Mouse (Mus musculus): ENCODE results near the gene Togaram2.

Gene Togaram2

DNA sequence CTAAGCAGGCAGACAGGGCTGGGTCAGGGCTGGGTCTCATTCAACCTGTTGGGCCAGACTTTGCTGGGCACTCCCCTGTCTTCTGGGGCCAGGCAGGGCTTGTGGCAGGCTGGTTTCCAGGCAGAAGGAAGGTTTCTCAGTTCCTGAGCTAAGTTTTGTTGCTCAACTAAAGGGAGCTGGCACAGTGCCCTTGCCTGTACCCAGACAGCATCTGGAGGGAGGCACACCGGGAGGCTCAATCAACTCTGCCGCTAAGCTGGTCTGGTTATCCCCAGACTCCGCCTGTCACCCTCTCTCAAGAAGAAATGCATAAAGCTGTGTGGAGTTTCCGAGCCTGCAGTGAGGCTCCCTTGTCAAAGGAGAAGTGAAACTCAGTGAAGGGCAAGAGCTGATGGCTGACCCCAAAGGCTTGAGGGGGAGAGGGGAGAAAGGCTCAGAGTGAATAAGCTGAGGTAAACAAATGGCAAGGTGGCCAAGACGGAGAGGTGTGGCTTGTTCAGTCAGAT lies 11.1 kb downstream of the Togaram2 start:
- DNase-seq, result no peak

- DNase-seq, result no peak
Measured at GRCm38 (mm10) chr17:71687436-71687835, 14.4 kb downstream of the Togaram2 start.

- DNase-seq, result peak; percentile 28
Measured at GRCm38 (mm10) chr17:71689903-71690302, 16.8 kb downstream of the Togaram2 start.

GRCm38 (mm10) chr17:71691361-71691875 lies 18.4 kb downstream of the Togaram2 start:
- no peak for DNase-seq

DNA sequence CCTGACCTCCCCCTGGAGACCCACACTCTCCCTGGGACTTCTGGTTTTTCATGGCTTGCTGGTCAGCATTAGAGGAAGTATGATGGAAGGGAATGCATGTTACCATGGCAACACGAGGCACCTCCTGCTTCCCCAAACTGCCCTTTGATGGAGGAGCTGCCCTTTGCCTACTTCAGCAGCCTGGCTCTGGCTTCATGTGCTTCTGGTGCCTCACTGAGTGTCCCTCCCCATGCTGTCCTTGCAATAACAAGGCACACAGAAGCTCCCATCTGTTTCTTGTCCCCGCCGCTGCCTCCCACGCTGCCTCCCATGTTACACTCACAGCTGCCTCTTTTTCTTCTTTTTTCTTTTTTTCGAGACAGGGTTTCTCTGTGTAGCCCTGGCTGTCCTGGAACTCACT lies 20.3 kb downstream of the Togaram2 start:
- no peak for DNase-seq

DNA sequence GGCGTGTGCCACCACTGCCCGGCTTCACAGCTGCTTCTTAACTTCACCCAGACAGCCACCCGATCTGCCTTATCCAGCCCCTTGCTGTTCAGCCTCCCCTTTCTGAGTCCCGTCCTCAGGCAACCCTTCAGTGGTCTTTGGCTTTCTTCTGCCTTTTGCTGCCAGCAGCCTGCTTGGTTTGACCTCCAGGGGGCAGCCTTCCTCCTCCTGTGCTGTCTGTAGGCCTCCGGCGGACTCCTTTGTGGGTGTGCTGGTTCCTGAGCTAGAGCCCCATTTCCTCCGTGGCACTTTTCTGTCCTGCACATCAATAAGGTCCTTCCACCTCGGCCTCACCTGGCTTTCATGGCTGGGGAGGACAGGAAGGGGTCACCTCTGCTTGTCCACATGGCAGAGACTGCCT lies 20.7 kb downstream of the Togaram2 start:
- peak; percentile 23 for DNase-seq

- DNase-seq, result no peak
Measured at GRCm38 (mm10) chr17:71695151-71695550, 22.1 kb downstream of the Togaram2 start.

GRCm38 (mm10) chr17:71695716-71696315 lies 22.8 kb downstream of the Togaram2 start:
- no peak for DNase-seq

DNA sequence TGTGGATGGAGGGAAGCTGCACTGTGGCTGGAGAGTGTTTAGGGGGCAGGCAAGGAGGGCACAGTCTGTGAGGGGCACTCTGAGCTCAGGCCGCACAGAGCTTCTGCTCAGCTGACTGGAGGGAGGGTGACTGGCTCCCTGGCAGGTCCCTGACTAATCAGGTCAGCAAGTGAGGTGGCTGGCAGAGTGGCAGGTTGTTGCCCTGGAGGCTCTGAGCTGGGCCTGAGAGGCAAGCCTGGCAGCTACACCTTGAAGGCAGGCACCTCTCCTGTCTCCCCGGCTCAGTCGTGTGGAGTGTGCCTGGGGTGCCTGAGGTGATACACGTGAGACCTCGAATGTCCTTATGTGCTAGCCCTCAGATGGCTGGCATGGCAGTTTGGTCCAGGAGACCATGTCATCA lies 23.3 kb downstream of the Togaram2 start:
- DNase-seq, result no peak

DNA sequence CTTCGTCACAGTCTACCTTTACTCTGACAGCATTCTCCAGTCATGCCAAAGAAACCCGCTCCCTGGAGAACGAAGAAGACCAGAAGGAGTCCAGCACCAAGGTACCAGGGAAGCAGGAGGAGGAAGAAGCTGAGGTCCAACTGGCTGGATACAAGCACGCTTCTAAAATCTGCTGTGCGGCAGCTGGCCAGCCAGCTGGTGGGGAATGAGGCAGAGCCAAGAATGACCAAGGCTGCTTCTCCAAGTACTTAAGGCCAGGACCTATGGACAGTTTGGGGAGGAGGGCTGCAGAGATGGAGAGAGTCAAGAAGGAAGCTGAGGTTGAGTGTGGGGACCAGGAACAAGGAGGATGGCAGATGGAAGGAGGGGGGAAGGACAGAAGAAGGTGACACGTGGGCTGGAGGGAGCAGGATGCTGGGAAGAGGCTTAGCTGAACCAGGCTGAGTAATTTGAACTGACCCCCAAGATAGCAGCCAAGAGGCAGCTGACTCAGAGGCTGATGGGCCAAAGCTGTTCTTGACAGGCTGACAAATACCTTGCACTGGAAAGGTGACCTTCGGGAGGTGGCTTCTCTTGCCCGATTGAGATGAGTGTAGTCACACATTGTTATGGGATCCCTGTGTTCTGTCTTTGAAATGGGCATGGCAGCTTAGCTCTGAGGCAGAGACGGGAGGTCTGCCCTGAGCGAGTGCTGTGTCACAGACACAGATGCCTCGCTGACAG lies 25.0 kb downstream of the Togaram2 start:
- DNase-seq, result no peak

DNA sequence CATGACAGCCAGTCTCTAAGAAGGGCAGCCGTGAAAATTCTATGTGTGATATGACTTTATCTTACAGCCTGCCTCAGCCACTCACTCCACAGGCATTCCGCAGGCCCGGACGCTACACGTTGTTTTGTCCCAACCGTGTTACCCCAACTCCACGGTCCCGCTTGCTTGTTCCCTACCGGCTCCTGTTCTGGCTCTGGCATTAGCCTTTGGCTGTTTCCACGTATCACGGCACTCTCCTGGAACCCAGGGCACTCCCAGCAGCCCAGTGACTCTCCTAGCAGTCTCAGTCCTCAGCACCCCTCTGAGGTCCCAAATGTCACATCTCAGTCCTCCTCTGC lies 25.5 kb downstream of the Togaram2 start:
- no peak for DNase-seq

- DNase-seq, result no peak
Measured at GRCm38 (mm10) chr17:71705113-71705512, 32.1 kb downstream of the Togaram2 start.

- no peak for DNase-seq
Measured at GRCm38 (mm10) chr17:71705550-71706480, 32.8 kb downstream of the Togaram2 start.

- no peak for DNase-seq
Measured at GRCm38 (mm10) chr17:71707715-71708114, 34.7 kb downstream of the Togaram2 start.

- DNase-seq, result no peak
Measured at GRCm38 (mm10) chr17:71712279-71712678, 39.2 kb downstream of the Togaram2 start.

DNA sequence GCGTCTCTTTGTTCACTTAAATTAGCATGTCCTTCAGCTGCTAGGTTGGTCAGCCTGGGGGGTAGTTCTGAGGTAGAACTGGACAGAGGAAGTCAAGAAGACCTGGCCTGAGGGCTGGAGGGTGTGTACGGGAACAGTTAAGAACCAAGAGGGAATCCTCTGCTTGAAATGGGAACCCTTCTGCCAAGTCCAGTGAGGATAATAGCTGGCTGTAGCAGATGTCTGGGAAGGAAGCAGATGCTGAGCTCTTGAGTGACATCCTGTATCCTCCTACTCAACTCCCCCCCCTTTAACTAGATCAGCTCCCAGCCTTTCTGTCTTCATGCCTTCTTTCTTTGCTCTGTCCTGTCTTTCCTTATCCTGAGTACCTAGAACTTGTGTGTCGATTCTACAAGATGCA lies 42.0 kb downstream of the Togaram2 start:
- no peak for DNase-seq

- DNase-seq, result no peak
Measured at GRCm38 (mm10) chr17:71717881-71718625, 45.0 kb downstream of the Togaram2 start.

DNA sequence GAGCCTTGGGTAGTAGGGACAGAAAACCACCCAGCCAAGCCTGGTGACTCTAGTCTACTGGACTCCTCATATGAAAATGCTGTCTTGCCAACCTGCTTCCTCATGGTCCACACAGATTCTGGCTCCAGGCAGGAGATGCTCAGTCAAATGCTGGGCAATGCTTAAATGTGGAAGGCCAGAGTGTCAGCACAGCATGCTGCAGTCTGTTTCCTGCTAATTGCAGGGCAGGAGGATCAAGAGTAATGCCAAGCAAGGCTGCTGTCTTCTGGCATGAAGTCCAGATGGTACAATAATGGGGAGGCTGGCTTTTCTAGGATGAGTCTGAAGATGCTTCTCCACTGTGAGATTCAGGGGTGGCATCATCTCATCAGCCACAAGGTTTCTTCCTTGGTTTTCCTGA lies 47.4 kb downstream of the Togaram2 start:
- DNase-seq, result no peak

DNA sequence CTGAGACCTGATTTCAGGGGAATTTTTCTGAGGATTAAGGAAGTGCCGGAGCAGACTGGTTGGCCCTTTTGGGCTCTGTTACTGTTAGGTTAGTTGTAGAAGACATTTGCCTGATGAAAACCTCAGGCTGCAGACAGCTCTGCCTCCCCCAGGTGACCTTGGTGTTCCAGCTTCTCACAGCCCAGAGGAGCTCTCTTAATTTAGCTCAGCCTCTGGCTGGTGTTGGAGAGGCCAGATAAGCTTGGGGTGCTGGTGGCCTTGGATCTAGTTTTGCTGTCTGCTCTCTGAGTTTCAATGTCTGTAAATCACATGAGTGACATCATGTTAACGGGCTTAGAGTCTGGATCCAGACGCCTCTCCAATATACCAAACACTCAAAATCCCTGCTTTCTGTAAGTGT lies 48.0 kb downstream of the Togaram2 start:
- no peak for DNase-seq

DNA sequence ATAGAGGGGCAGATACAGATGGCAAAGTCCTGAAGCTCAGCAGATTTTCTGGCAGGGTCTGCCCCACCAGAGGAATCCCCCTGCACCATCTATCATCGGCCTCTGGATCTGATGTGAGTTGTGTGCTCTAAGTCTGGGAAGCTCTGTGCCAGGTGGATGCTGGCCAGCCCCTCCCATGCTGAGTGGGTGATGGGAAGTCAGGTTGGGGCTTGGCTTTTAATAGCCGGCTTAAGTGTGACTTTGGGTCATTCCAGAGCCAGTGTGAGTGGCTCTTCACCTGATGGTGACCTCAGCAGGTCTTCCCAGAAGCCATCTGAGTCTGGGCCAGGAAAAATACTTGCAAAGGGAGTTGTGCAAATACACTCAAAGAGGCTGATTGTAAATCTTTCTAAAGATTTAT lies 57.6 kb downstream of the Togaram2 start:
- no peak for DNase-seq

GRCm38 (mm10) chr17:71736442-71736841 lies 63.4 kb downstream of the Togaram2 start:
- DNase-seq, result no peak

- DNase-seq, result no peak
Measured at GRCm38 (mm10) chr17:71742156-71742555, 69.1 kb downstream of the Togaram2 start.

DNA sequence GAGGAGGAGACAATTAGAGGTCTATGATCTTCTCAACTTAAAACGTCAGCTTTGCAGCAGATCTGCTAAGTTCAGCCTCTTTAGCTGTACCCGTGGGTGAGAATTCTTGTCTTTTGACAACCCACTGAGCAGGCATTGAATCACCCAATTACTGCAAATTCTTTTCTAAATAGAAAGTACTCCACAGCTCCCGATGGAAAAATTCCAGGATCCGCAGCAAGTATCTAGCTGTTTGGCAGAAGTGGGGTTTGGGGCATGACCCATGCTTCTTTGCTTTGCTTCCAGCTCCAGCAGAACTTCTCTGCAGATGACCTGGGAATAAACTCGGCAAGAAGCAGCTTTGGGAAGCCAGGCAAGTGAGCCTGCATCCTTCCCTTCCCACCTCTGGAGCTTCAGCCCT lies 69.9 kb downstream of the Togaram2 start:
- peak; percentile 5 for DNase-seq
